ENCODE assay signal across 7 mouse cellular contexts in genomic region chr4:152095937-152096910, GRCm38 (mm10). TPM values are rescaled to one million over a fixed set of nuclear protein-coding genes. Genes with fewer than 3 reads are reported as not detected.
DNase-seq lines count a peak whose midpoint lies in the region; ATAC-seq and TF ChIP-seq lines count a peak whose summit lies in the region.

No protein-coding gene starts in this region.

- peak; percentile 73 for ATAC-seq in erythroid progenitor cell, adult 5-6 weeks (replicated peaks; ENCODE audit: low FRiP score, poor library complexity, severe bottlenecking)
- peak; percentile 65 for ATAC-seq in megakaryocyte-erythroid progenitor cell, adult 5-6 weeks (replicated peaks; ENCODE audit: low FRiP score, low TSS enrichment, poor library complexity, severe bottlenecking)

- TF ChIP-seq CTCF in brain, embryonic 14.5 days (IDR thresholded peaks at IDR 0.05; ENCODE audit: borderline replicate concordance, extremely low read depth, insufficient read depth, insufficient read length) = peak; percentile 77

- no peak for TF ChIP-seq POLR2A in brain, embryonic 14.5 days (IDR thresholded peaks at IDR 0.05; ENCODE audit: borderline replicate concordance, extremely low read depth, insufficient read depth, insufficient read length, poor library complexity, severe bottlenecking)

- DNase-seq in MN1 (ENCODE audit: low spot score) = peak; percentile 74
- DNase-seq in brain, embryonic 14.5 days (ENCODE audit: low read depth) = peak; percentile 58
- DNase-seq in heart, postnatal 14 days = peak; percentile 88 to 90
- peak; percentile 89 to 92 for DNase-seq in kidney, postnatal 4 days
- DNase-seq in spleen, postnatal 14 days (ENCODE audit: low spot score in 2 of 2) = peak; percentile 74 to 85

- intact Hi-C loops in heart, postnatal 14 days (cut with DNase I) = loop anchor here (5.0 kb wide), 1 partner anchor 114 kb away; no protein-coding TSS in a partner anchor

RNA-seq across cellular contexts. Expression of gene Tnfrsf25, which starts 19.5 kb away (rescaled TPM):
- polyA plus RNA-seq in brain, embryonic 14.5 days (2012; rRNA removed) = 3.8 and 4.4 TPM in 2 replicates
- not detected in 2 replicates for total RNA-seq in erythroid progenitor cell, adult 5-6 weeks (2015; ENCODE audit: low replicate concordance)
- total RNA-seq in erythroid progenitor cell, adult 5-6 weeks (2017; ENCODE audit: low replicate concordance) = 2.0 TPM in 1 of 2 replicates, not detected in the other
- total RNA-seq in heart, postnatal 14 days (2021) = 1 to 10 TPM; 4.0 to 6.7 TPM
- total RNA-seq in megakaryocyte-erythroid progenitor cell, adult 5-6 weeks (2014; fragmentation: Nextera tagmentation) = not detected in 2 replicates
- not detected in 2 replicates for total RNA-seq in megakaryocyte-erythroid progenitor cell, adult 5-6 weeks (2017)

RNA-seq across cellular contexts. Expression of gene Plekhg5, which starts 23.9 kb away (rescaled TPM):
- polyA plus RNA-seq in brain, embryonic 14.5 days (2012; rRNA removed) = 14.0 and 18.6 TPM in 2 replicates
- 1.7 and 2.9 TPM in 2 replicates for total RNA-seq in erythroid progenitor cell, adult 5-6 weeks (2015; ENCODE audit: low replicate concordance)
- 3.5 and 5.3 TPM in 2 replicates for total RNA-seq in erythroid progenitor cell, adult 5-6 weeks (2017; ENCODE audit: low replicate concordance)
- total RNA-seq in heart, postnatal 14 days (2021) = 10 to 100 TPM; 27.0 to 28.9 TPM
- 8.9 and 15.6 TPM in 2 replicates for total RNA-seq in megakaryocyte-erythroid progenitor cell, adult 5-6 weeks (2014; fragmentation: Nextera tagmentation)
- 6.8 and 7.1 TPM in 2 replicates for total RNA-seq in megakaryocyte-erythroid progenitor cell, adult 5-6 weeks (2017)

RNA-seq across cellular contexts. Expression of gene Espn, which starts 55.9 kb away (rescaled TPM):
- 0.38 and 0.48 TPM in 2 replicates for polyA plus RNA-seq in brain, embryonic 14.5 days (2012; rRNA removed)
- total RNA-seq in erythroid progenitor cell, adult 5-6 weeks (2015; ENCODE audit: low replicate concordance) = 0.72 TPM in 1 of 2 replicates, not detected in the other
- not detected in 2 replicates for total RNA-seq in erythroid progenitor cell, adult 5-6 weeks (2017; ENCODE audit: low replicate concordance)
- 1 to 10 TPM; 1.4 to 2.0 TPM for total RNA-seq in heart, postnatal 14 days (2021)
- total RNA-seq in megakaryocyte-erythroid progenitor cell, adult 5-6 weeks (2014; fragmentation: Nextera tagmentation) = 2.9 and 5.7 TPM in 2 replicates
- 2.2 and 3.1 TPM in 2 replicates for total RNA-seq in megakaryocyte-erythroid progenitor cell, adult 5-6 weeks (2017)

RNA-seq across cellular contexts. Expression of gene Nol9, which starts 57.1 kb away (rescaled TPM):
- polyA plus RNA-seq in brain, embryonic 14.5 days (2012; rRNA removed) = 23.4 and 28.8 TPM in 2 replicates
- 7.1 and 10.1 TPM in 2 replicates for total RNA-seq in erythroid progenitor cell, adult 5-6 weeks (2015; ENCODE audit: low replicate concordance)
- total RNA-seq in erythroid progenitor cell, adult 5-6 weeks (2017; ENCODE audit: low replicate concordance) = 4.9 and 5.0 TPM in 2 replicates
- 10 to 100 TPM; 10.5 to 10.9 TPM for total RNA-seq in heart, postnatal 14 days (2021)
- total RNA-seq in megakaryocyte-erythroid progenitor cell, adult 5-6 weeks (2014; fragmentation: Nextera tagmentation) = 64.3 and 67.6 TPM in 2 replicates
- 45.2 and 60.8 TPM in 2 replicates for total RNA-seq in megakaryocyte-erythroid progenitor cell, adult 5-6 weeks (2017)

RNA-seq across cellular contexts. Expression of gene Tas1r1, which starts 57.9 kb away (rescaled TPM):
- polyA plus RNA-seq in brain, embryonic 14.5 days (2012; rRNA removed) = 0.37 and 0.58 TPM in 2 replicates
- total RNA-seq in erythroid progenitor cell, adult 5-6 weeks (2015; ENCODE audit: low replicate concordance) = not detected in 2 replicates
- not detected in 2 replicates for total RNA-seq in erythroid progenitor cell, adult 5-6 weeks (2017; ENCODE audit: low replicate concordance)
- total RNA-seq in heart, postnatal 14 days (2021) = under 1 TPM in 1 of 2 experiments, not detected in 1; 0.07 TPM
- 0.74 TPM in 1 of 2 replicates, not detected in the other for total RNA-seq in megakaryocyte-erythroid progenitor cell, adult 5-6 weeks (2014; fragmentation: Nextera tagmentation)
- 0.88 TPM in 1 of 2 replicates, not detected in the other for total RNA-seq in megakaryocyte-erythroid progenitor cell, adult 5-6 weeks (2017)

Comparison
In these comparisons a context has a peak if more than half of its experiments do, and no peak if none do; other contexts are left out.
1. Peak in every context shown above with its lines: DNase-seq and ATAC-seq.